Mouse (Mus musculus): Measurements from ENCODE around the gene Bphl.

DNA sequence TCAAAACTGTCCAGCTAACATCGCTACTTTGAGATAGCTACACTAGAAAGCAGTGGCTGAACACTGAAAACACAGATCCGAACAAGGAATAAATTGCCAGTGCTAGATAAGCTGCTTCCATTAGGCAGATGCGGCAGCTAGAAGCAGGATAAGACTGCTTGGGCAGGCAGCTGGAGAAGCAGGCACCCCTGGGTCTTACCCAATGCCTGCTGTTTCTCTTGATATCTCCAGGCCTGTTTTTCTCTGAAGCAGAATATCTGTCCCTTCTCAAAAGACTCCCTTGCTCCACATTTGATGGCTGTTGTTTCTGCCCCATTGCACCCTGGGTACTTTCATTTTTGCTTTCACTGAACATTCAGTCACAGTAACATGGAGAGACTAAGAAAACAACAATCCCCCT is 63.3 kb downstream of the Bphl start:
- TF ChIP-seq GATA1 (IDR thresholded peaks at IDR 0.05; ENCODE audit: borderline replicate concordance, low read length) (no peak), FLI1 (IDR thresholded peaks at IDR 0.05; ENCODE audit: low read length) (no peak)
